ENCODE assay signal across 13 mouse cellular contexts in the genomic region with DNA sequence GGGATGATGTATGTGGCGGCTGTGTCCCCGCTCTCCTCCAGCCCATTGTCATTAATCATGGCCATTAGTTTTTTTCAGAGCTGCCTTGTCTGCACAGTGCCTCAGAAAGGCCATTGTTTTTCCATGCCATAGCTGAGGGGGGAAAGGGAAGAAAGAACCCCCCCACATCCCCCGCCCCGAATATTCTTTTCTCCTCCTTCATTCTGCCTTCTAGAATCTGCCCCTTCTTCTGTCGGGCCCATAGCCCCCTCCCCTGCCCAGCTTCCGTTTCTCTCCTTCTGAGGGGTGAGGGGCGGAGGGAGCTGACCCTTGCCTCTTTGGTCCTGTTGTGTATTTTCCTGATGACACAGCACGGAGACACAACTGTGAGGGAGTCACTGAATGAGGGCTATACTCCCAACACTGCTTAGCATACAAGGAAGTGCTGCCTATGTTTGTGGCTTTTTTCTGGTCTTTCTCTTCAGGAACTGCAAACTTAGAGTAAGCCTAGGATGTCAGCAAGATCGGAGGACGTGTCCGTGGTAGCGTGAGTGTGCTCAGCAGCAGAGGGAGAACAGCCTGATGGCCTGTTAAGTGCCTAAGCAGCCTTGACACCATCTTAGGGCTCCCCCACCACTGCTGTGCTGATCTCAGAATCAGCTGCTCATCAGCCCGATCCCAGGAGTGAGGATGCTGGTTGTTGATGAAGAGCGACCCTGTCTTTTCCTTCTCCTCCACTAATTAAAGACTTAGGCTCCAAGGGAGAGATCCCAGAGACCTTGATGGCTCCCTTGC.
DNase-seq lines count a peak whose midpoint lies in the region; ATAC-seq lines count a peak whose summit lies in the region.
"Had no signal": no experiment of that assay in that cellular context is flagged by ENCODE, and none has a peak within 500 bp of the region (broad histone marks: within the 10 kb centered on the region; RNA-seq: fewer than 3 reads in every experiment).

No protein-coding gene starts in this region.

- WGBS in kidney, embryonic 14.5 days: 9% methylated on average over 14 of the region's 14 CpGs
- WGBS in limb, embryonic 11.5 days: 14% methylated on average over 14 of the region's 14 CpGs

- H3K27ac ChIP-seq in kidney, embryonic 14.5 days (ENCODE audit: low read depth, low read length): no peak overlapping the region
- H3K27ac ChIP-seq in limb, embryonic 11.5 days (replicated peaks; ENCODE audit: low read depth, low read length): no peak overlapping the region

- peak; percentile 91 for ATAC-seq in kidney, embryonic 14.5 days (ENCODE audit: low FRiP score, low TSS enrichment)
- ATAC-seq in limb, embryonic 11.5 days (ENCODE audit: insufficient number of reproducible peaks, low FRiP score, low TSS enrichment, low read depth): no peak
- ATAC-seq: forebrain, embryonic 16.5 days had no signal

- H3K9me3 ChIP-seq in kidney, embryonic 14.5 days (ENCODE audit: control insufficient read depth, low read length): no peaks in the 10 kb centered on the region
- H3K9me3 ChIP-seq in limb, embryonic 11.5 days (ENCODE audit: control insufficient read depth, low read length): no peaks in the 10 kb centered on the region

- no peak for DNase-seq in kidney, postnatal 36 days
- peak; percentile 76 for DNase-seq in embryo, embryonic 10 days (ENCODE audit: low spot score)
- peak; percentile 58 for DNase-seq in embryo, embryonic 11 days
- DNase-seq in limb, embryonic 11.5 days (ENCODE audit: low spot score): no peak
- no peak for DNase-seq in Muller cell, postnatal 12 days (ENCODE audit: inconsistent ontology term)
- DNase-seq in thymus, adult 18-20 months: no peak
- DNase-seq in cerebellum, adult 11-12 months: no peak
- DNase-seq: cerebellum, adult 18-20 months; kidney, adult 2 months; lung, adult 18-20 months; right cerebral cortex, adult 18-20 months had no signal

- H3K27me3 ChIP-seq in kidney, embryonic 14.5 days (ENCODE audit: control insufficient read depth, insufficient read depth, low read length): peaks cover 14% of the 10 kb centered on the region
- peaks cover 4% of the 10 kb centered on the region; the same call in 1 of the 2 replicates for H3K27me3 ChIP-seq in limb, embryonic 11.5 days (ENCODE audit: control insufficient read depth, insufficient read depth, low read length)

- H3K4me1 ChIP-seq in kidney, embryonic 14.5 days (ENCODE audit: control insufficient read depth, insufficient read depth, low read length): peaks cover 25% of the 10 kb centered on the region
- H3K4me1 ChIP-seq in limb, embryonic 11.5 days (ENCODE audit: control insufficient read depth, insufficient read depth, low read length): peaks cover 19% of the 10 kb centered on the region

- no peak overlapping the region for H3K4me3 ChIP-seq in kidney, embryonic 14.5 days (ENCODE audit: low read length)
- H3K4me3 ChIP-seq in limb, embryonic 11.5 days (ENCODE audit: low read depth, low read length): no peak overlapping the region

- no peak overlapping the region for H3K9ac ChIP-seq in kidney, embryonic 14.5 days (ENCODE audit: low read depth, low read length)
- no peak overlapping the region for H3K9ac ChIP-seq in limb, embryonic 11.5 days (ENCODE audit: low read length)

- no peaks in the 10 kb centered on the region for H3K36me3 ChIP-seq in kidney, embryonic 14.5 days (ENCODE audit: control insufficient read depth, insufficient read depth, low read length)
- no peaks in the 10 kb centered on the region for H3K36me3 ChIP-seq in limb, embryonic 11.5 days (ENCODE audit: control insufficient read depth, insufficient read depth, low read length)

- peak overlapping the region; percentile 32 for H3K4me2 ChIP-seq in kidney, embryonic 14.5 days (replicated peaks; ENCODE audit: low read depth, low read length)
- H3K4me2 ChIP-seq in limb, embryonic 11.5 days (ENCODE audit: low read depth, severe bottlenecking): peak overlapping the region; percentile 21; the same call in 1 of the 2 replicates

Comparison
In these comparisons a context has a peak if more than half of its experiments do, and no peak if none do; other contexts are left out.
1. DNase-seq: peak in embryo, embryonic 10 days (single experiment) and embryo, embryonic 11 days (single experiment); none in kidney, postnatal 36 days (0 of 2), limb, embryonic 11.5 days (single experiment), Muller cell, postnatal 12 days (single experiment), thymus, adult 18-20 months (0 of 2) and cerebellum, adult 11-12 months (single experiment).